Mouse (Mus musculus): ENCODE measurements around the gene Mccc1.

- no peak for TF ChIP-seq POLR2A (IDR thresholded peaks at IDR 0.05; ENCODE audit: insufficient read length, low read depth)
- no peak for TF ChIP-seq POLR2AphosphoS2 (IDR thresholded peaks at IDR 0.05; ENCODE audit: insufficient read length, low read depth)
- no peak for TF ChIP-seq TCF12 (IDR thresholded peaks at IDR 0.05; ENCODE audit: insufficient read depth, poor library complexity, severe bottlenecking)
- no peak for TF ChIP-seq E2F4 (IDR thresholded peaks at IDR 0.05; ENCODE audit: insufficient read depth)
These were observed 35.5 kb downstream of the Mccc1 start for GRCm38 (mm10) chr3:35964928-35965327.
